Mouse (Mus musculus) intestine, postnatal 0 days (tissue): ENCODE results near the gene Plekhf1. TPM values are rescaled to one million over a fixed set of nuclear protein-coding genes. Genes with fewer than 3 reads are reported as not detected.

Experiments used
- ATAC-seq: fragments of 200-750 bp; cut with Nextera tagmentation; 2 replicates; pipeline ENCODE4 v1.8.0; 2017; ENCODE audit warnings: mild to moderate bottlenecking, moderate TSS enrichment, moderate library complexity
- H3K27ac ChIP-seq: fragments of 300-500 bp; sonication (generic); 2 replicates; pipeline ENCODE4 v1.5.1; 2014; ENCODE audit warnings: mild to moderate bottlenecking, low read depth, low read length, moderate library complexity
- H3K27me3 ChIP-seq: fragments of 300-500 bp; sonication (generic); replicated peaks from 2 replicates; pipeline ENCODE4 v1.6.1; 2014; ENCODE audit warnings: low read length, mixed read lengths; ENCODE audit not compliant: control insufficient read depth, insufficient read depth
- H3K36me3 ChIP-seq: fragments of 300-500 bp; sonication (generic); 2 replicates; pipeline ENCODE4 v1.6.1; 2014; ENCODE audit warnings: mild to moderate bottlenecking, moderate library complexity; ENCODE audit not compliant: control insufficient read depth, insufficient read depth
- H3K4me1 ChIP-seq: fragments of 300-500 bp; sonication (generic); replicated peaks from 2 replicates; pipeline ENCODE4 v1.6.1; 2014; ENCODE audit warnings: antibody characterized with exemption, low read length, mixed read lengths; ENCODE audit not compliant: control insufficient read depth, insufficient read depth
- H3K4me2 ChIP-seq: fragments of 300-500 bp; sonication (generic); replicated peaks from 2 replicates; pipeline ENCODE4 v1.6.1; 2014; ENCODE audit warnings: low read depth, mild to moderate bottlenecking, moderate library complexity
- H3K4me3 ChIP-seq: fragments of 300-500 bp; sonication (generic); 2 replicates; pipeline ENCODE4 v1.5.1; 2014; ENCODE audit warnings: low read depth, low read length
- H3K9ac ChIP-seq: fragments of 300-500 bp; sonication (generic); 2 replicates; pipeline ENCODE4 v1.6.1; 2014; ENCODE audit warnings: mild to moderate bottlenecking, low read depth, low read length
- H3K9me3 ChIP-seq: fragments of 300-500 bp; sonication (generic); 2 replicates; pipeline ENCODE4 v1.6.1; 2016; ENCODE audit warnings: mixed run types; ENCODE audit not compliant: control insufficient read depth
- CTCF ChIP-seq: sonication (generic); IDR thresholded peaks from 2 replicates; pipeline ENCODE4 v1.5.1; 2016; ENCODE audit warnings: low read depth, mild to moderate bottlenecking, control low read depth, antibody characterized with exemption, moderate library complexity
- WGBS: fragments of 180-500 bp; shearing (Covaris S2); extraction: QIAGEN DNeasy Blood & Tissue Kit; methylation state at CpG from one replicate; pipeline ENCODE4 v1.1.7; 2014; 5-methylcytosine and 5-hydroxymethylcytosine counted together
- polyA plus RNA-seq: library from polyadenylated mRNA; unstranded; fragments of >200 nt; fragmentation: Nextera tagmentation; extraction: Ambion mirVana; gene quantifications from 2 replicates; pipeline ENCODE4 v1.2.1, GENCODE M21; 2015

Plekhf1 gene
- polyA plus RNA-seq, 1 experiment from 2014 or later = 5.2 TPM

- 93% methylated on average over 6 of the region's 6 CpGs for WGBS
- H3K4me1 ChIP-seq = 0 out of 2 replicates have a peak, but pooled peaks cover 4% of the 10 kb centered on the region
- H3K9ac ChIP-seq = no peak overlapping the region
- ATAC-seq = no peak
- no peaks in the 10 kb centered on the region for H3K9me3 ChIP-seq
- peaks cover 8% of the 10 kb centered on the region; the same call in 1 of the 2 replicates for H3K36me3 ChIP-seq
- H3K4me2 ChIP-seq = no peak overlapping the region
- no peak for TF ChIP-seq CTCF
- H3K27ac ChIP-seq = no peak overlapping the region
- no peaks in the 10 kb centered on the region for H3K27me3 ChIP-seq
- no peak overlapping the region for H3K4me3 ChIP-seq
Observed at GRCm38 (mm10) chr7:38215697-38216096, 12.1 kb downstream of the Plekhf1 start.

GRCm38 (mm10) chr7:38215281-38215680 is 12.5 kb downstream of the Plekhf1 start:
- no peak for TF ChIP-seq CTCF
- H3K27me3 ChIP-seq = no peaks in the 10 kb centered on the region
- peaks cover 5% of the 10 kb centered on the region; the same call in 1 of the 2 replicates for H3K36me3 ChIP-seq
- ATAC-seq = no peak
- H3K4me1 ChIP-seq = 0 out of 2 replicates have a peak, but pooled peaks cover 4% of the 10 kb centered on the region
- H3K27ac ChIP-seq = no peak overlapping the region
- no peak overlapping the region for H3K9ac ChIP-seq
- H3K4me2 ChIP-seq = no peak overlapping the region
- H3K9me3 ChIP-seq = no peaks in the 10 kb centered on the region
- H3K4me3 ChIP-seq = no peak overlapping the region
- 68% methylated on average over 7 of the region's 7 CpGs for WGBS

GRCm38 (mm10) chr7:38214473-38215214 is 13.2 kb downstream of the Plekhf1 start:
- Histone ChIP-seq H3K27me3 (no peaks in the 10 kb centered on the region), H3K4me2 (no peak overlapping the region), H3K4me1 (0 out of 2 replicates have a peak, but pooled peaks cover 4% of the 10 kb centered on the region), H3K36me3 (no peaks in the 10 kb centered on the region), H3K4me3 (no peak overlapping the region), H3K9ac (no peak overlapping the region), H3K9me3 (no peaks in the 10 kb centered on the region), H3K27ac (no peak overlapping the region; the same call in 1 of the 2 replicates)
- no peak for ATAC-seq
- WGBS = 59% methylated on average over 5 of the region's 5 CpGs
- no peak for TF ChIP-seq CTCF

GRCm38 (mm10) chr7:38212651-38213062 is 15.2 kb downstream of the Plekhf1 start:
- Histone ChIP-seq H3K27ac (no peak overlapping the region), H3K27me3 (no peaks in the 10 kb centered on the region), H3K4me2 (no peak overlapping the region), H3K9ac (no peak overlapping the region), H3K4me3 (no peak overlapping the region), H3K36me3 (no peaks in the 10 kb centered on the region), H3K4me1 (no peaks in the 10 kb centered on the region), H3K9me3 (no peaks in the 10 kb centered on the region)
- no peak for TF ChIP-seq CTCF
- 20% methylated on average over 3 of the region's 3 CpGs for WGBS
- ATAC-seq = no peak

- no peaks in the 10 kb centered on the region for H3K4me1 ChIP-seq
- no peak overlapping the region for H3K9ac ChIP-seq
- WGBS = 63% methylated on average over 11 of the region's 11 CpGs
- no peaks in the 10 kb centered on the region for H3K27me3 ChIP-seq
- no peak overlapping the region for H3K4me2 ChIP-seq
- H3K36me3 ChIP-seq = no peaks in the 10 kb centered on the region
- no peak overlapping the region for H3K4me3 ChIP-seq
- no peak for ATAC-seq
- H3K27ac ChIP-seq = no peak overlapping the region
- TF ChIP-seq CTCF = 0 out of 2 replicates have a peak, but pooled peaks have one; percentile 2
- no peaks in the 10 kb centered on the region for H3K9me3 ChIP-seq
Observed at GRCm38 (mm10) chr7:38209478-38210152, 18.2 kb downstream of the Plekhf1 start.

GRCm38 (mm10) chr7:38208969-38209368 is 18.8 kb downstream of the Plekhf1 start:
- 57% methylated on average over 3 of the region's 3 CpGs for WGBS
- H3K9ac ChIP-seq = no peak overlapping the region

More at GRCm38 (mm10) chr7:38208969-38209368, 18.8 kb downstream of the Plekhf1 start:
- no peaks in the 10 kb centered on the region for H3K27me3 ChIP-seq
- no peaks in the 10 kb centered on the region for H3K36me3 ChIP-seq
- no peak overlapping the region for H3K27ac ChIP-seq
- no peak for TF ChIP-seq CTCF
- H3K4me2 ChIP-seq = no peak overlapping the region
- no peak for ATAC-seq
- H3K9me3 ChIP-seq = no peaks in the 10 kb centered on the region
- no peaks in the 10 kb centered on the region for H3K4me1 ChIP-seq
- no peak overlapping the region for H3K4me3 ChIP-seq
